Mouse (Mus musculus) CD4-positive, CD25-positive, alpha-beta regulatory T cell, adult 9 weeks (primary cell): Measurements from ENCODE around the gene Tagap. TPM values are rescaled to one million over a fixed set of nuclear protein-coding genes. Genes with fewer than 3 reads are reported as not detected.

Experiments used
- polyA plus RNA-seq: library from polyadenylated mRNA; unstranded; fragments of 100-300 nt; shearing (Covaris generic); gene quantifications from one replicate; pipeline ENCODE4 v1.2.1, GENCODE M21; 2017

Tagap gene
- 180 TPM for polyA plus RNA-seq

DNA sequence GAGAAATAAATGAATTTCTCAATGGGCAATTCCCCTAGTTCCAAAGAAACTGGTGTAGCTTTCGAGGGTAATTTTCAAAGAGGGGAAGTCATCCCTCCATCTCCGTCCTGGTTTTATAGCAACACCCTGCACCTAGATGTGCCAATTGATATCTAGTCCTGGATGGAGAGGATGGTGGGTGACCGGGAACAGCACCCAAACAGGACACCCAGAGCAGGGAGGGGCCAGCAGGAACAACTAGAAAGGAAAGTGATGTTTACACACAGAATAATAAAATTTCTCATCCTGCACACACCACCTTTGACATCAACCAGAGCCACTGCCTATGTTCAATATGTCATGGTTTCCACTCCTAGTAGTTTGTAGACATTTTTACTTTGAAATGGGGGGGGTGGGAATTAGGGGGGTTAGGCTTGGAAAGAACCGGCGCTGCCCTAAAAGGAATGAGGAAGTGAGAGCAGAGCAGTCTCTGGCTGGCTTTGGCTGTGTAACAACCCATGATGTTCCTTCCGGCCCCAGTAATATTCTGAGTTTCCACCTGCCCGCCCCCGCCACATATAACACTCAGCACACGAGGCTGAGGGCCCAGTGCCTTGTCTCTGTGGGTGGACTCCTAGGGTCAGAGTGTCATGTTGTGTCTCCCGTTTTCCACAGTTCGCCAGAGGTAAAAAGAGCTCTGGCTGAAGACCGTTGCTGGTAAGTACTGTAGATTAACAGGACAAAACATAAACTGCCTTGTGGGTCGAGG, at the start of gene Tagap:
TSS of gene Tagap (plus strand) at position 588 of the 748 bp plus-strand sequence.

DNA sequence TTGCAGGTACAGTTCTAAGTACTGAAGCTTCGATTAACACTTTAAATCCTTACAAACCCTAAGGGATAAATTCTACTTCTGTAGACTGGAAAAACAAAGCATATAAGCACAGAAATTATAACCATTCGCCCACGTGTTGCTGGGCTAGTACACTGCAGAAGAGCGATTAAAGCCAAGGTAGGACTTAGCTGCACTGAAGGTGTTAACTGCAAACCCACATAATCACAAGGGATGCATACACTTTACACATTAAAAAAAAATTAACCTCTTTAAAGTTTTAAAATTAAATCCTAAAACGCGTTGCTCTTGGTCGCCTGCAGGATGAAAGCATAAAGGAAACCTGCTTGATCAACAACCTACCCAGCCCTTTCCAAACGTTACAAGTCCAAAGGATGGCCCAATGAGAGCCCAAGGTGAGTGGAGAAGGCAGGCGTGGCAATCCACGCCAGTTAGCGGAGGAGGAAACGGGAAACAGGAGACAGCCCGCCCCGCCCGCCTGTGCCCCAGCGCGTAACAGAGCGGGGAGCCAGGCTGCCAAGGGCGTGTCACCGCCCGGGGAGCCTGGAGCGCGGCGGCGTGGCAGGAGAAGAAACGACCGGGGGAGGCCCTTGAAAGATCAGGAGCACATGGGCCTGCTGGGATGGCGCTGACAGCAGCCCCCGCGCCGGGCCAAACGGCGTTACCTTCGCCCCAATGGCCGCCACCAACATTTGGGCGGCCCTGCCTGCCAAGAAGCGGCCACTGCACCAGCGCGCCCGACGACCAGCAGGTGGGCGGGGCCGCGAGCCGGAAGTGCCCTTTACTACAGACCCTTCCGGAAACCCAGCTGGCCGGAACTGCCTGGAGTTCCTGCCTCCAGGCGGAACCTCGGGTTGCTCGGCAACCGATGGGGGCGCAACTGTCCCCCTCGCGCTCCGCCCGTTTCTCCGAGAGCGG, 19.6 kb downstream of the Tagap start, which contains the start of gene Rsph3a:
TSS of gene Rsph3a (plus strand) at position 498 of the 936 bp plus-strand sequence.

Other genes starting within 250 kb of the Tagap start
- gene Fndc1, start 98.7 kb upstream of the Tagap start, polyA plus RNA-seq: not detected
- 26.7 TPM for gene Rsph3a, start 19.6 kb downstream of the Tagap start, polyA plus RNA-seq
- not detected for gene Gm49673, start 221.8 kb downstream of the Tagap start, polyA plus RNA-seq
- 23.2 TPM for gene Rnaset2a, start 222.1 kb downstream of the Tagap start, polyA plus RNA-seq
- 34.0 TPM for gene Fgfr1op, start 239.5 kb downstream of the Tagap start, polyA plus RNA-seq